Mouse (Mus musculus) liver, embryonic 14.5 days (tissue): ENCODE results near the gene Slc22a14.

Experiments used
- CTCF ChIP-seq: IDR thresholded peaks from 2 replicates; pipeline ENCODE4 v1.5.1; 2016; ENCODE audit warnings: antibody characterized with exemption, low read depth, control low read depth
- EP300 ChIP-seq: IDR thresholded peaks from 2 replicates; pipeline ENCODE4 v1.6.1; 2016; ENCODE audit warnings: antibody characterized with exemption, low read depth

GRCm38 (mm10) chr9:119246826-119247225, 118.5 kb downstream of the Slc22a14 start:
- TF ChIP-seq CTCF (no peak), EP300 (no peak)
